Mouse (Mus musculus) liver, adult 2 months (tissue): ENCODE measurements around the gene Cd109.

Experiments used
- CTCF ChIP-seq: fragments of 200-500 bp; IDR thresholded peaks from 2 replicates; pipeline ENCODE4 v1.5.1; 2011; ENCODE audit warnings: low read depth, low read length, control low read depth
- POLR2A ChIP-seq: fragments of 200-500 bp; IDR thresholded peaks from 2 replicates; pipeline ENCODE4 v1.6.1; 2011; ENCODE audit warnings: low read length, control low read depth; ENCODE audit not compliant: insufficient read depth; ENCODE audit errors: extremely low read depth

GRCm38 (mm10) chr9:78596834-78597233 is 18.5 kb upstream of the Cd109 start:
- peak; percentile 71; the same call in 1 of the 2 replicates for TF ChIP-seq CTCF
- TF ChIP-seq POLR2A, result no peak
